Mouse (Mus musculus) heart, adult 2 months (tissue): ENCODE data around the gene Luc7l3.

Experiments used
- CTCF ChIP-seq: fragments of 200-600 bp; IDR thresholded peaks from 2 replicates; pipeline ENCODE4 v1.8.1; 2022; ENCODE audit warnings: antibody characterized with exemption, mild to moderate bottlenecking, moderate library complexity
- EP300 ChIP-seq: fragments of 200-500 bp; IDR thresholded peaks from 2 replicates; pipeline ENCODE4 v1.6.1; 2011; ENCODE audit warnings: low read depth, low read length, control low read depth; ENCODE audit not compliant: insufficient read depth
- POLR2A ChIP-seq: fragments of 200-500 bp; IDR thresholded peaks from 2 replicates; pipeline ENCODE4 v1.6.1; 2011; ENCODE audit warnings: mild to moderate bottlenecking, low read depth, low read length, control low read depth; ENCODE audit not compliant: insufficient read depth

DNA sequence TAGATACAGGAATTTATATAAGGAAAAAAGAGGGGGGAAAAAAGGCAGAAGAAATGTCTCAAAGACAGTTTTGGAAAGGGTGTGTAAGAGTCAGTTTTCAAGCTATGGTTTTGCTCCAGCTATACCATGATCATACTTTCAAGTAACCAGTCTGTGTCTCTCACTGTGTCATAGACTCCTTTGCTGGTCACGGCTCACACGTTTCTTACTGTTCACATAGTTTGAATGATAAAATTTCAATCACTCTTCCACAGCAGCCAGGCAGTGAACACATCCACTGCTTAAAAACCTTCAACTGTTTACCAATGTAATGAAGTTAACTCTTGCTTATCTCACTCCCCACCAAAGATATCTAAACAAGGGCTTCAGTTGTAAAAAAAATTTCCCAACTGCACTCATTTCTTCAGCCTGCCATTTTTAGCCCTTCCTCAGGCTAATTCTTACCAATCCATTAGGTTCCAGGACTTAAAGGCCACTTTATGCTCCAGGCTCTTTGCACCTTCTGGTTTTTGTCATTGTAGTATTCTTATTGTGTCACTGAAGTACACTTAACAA lies 7.6 kb downstream of the Luc7l3 start:
- TF ChIP-seq POLR2A: no peak
- no peak for TF ChIP-seq CTCF
- TF ChIP-seq EP300: no peak
